Mouse (Mus musculus): ENCODE measurements around the gene Xylt1.

The Xylt1 gene

DNA sequence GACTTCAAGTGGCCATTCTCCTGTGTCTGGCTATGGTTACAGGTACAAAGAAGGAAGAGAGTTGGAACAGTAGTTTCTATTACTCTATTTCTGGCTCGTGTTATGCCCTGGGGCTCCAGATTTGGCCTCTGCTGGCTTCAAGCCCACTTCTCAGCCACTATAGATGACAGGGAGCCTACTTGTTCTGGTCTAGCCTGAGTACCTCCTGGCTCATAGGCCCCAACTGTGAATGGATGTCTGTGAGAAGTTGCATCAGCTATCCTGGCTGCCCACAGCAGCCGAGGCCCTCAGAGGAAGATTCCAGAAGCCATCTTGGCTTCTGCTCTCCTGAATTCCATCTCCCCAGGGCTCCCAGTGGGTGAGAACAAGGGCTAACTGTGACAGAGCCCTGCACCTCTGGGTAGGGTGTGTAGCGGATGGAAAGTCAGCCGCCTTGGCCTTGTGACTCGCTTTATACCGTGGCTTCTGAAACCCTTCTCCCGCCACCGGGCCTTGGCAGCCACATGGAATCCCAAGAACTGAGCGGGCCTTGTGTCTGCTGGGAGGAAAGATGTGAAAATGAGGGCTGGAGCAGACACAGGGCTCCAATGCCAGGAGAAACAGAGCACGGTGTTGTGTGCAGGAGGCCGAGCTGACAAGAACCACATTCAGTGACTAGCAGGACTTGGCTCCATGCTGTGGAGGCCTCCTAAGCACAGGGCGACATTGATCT is 55.1 kb downstream of the Xylt1 start:
- DNase-seq = peak in 1 of 2 experiments; percentile 16

DNA sequence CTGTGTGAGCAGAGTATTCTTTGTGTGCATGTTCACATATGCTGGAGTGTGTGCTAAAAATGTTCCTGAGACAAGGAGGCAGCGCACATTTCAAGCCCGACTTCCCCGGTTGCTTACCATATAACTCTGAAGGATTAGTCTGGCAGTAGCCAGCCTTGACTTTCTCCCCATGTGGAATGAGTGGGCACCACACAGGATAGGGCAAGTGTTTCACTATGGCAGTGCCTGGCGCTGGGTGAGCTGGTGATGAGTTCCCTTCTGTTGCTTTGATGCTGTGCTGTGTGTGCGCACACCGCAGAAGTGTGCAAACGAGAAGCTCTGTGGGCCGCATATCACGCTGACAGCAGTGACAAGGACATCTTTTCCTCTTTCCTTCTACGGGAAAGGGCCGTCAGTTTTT is 56.1 kb downstream of the Xylt1 start:
- no peak for DNase-seq

DNA sequence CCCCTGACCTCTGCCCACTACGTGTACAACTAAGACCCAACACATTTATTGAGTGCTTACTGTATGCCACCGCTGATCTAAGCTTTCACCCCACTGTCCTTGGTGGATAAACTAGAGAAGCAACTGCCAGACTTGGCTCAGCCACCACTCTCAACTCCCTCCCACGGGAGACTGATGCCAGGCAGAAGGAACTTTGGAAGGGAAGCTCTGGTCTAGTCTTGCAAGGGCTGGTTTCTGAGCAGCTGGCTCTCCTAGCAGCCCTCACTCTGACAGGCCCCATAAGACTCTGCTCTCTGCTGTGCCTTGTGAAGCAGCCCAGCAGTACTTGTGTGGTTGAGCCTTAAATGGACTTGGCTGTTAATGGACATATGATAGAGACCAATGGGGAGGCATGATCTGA is 60.2 kb downstream of the Xylt1 start:
- no peak for DNase-seq

DNA sequence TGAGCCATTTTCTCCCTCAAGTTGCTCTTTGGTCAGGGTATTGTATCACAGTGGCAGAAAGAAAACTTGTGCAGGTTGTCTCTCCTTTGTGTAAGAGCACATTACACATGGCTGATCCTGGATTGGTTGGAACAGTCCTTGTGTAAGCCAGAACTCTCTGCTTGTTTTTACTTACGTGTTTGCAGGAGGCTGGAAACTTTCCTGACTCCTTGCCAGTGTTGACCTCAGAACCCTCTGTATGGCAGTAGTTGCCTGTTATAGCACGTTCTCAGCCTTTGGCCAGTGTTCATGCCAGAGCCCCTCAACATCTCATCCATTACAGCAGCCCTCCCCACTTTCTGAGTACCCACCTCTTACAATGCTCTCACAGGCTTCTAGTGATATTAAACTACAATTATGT is 61.9 kb downstream of the Xylt1 start:
- DNase-seq = no peak

DNA sequence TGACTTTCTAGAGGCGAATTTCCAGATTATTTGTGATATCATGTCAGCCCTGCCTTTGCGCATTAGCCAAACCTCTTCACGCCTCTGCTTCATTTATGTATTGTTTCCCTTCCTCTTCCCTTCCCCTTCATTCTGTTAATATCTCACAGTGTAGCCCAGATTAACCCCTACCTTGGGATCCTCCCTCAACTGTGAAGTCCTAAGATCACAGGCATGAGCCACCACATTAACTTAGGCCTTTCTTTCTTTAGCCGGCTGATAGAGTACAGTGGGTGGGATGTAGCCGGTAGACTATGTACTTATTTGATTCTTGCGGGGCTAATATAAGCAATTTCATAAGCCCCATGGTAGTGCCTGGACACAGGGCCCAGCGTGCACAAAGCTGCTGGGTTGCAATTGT is 62.4 kb downstream of the Xylt1 start:
- DNase-seq = no peak

DNA sequence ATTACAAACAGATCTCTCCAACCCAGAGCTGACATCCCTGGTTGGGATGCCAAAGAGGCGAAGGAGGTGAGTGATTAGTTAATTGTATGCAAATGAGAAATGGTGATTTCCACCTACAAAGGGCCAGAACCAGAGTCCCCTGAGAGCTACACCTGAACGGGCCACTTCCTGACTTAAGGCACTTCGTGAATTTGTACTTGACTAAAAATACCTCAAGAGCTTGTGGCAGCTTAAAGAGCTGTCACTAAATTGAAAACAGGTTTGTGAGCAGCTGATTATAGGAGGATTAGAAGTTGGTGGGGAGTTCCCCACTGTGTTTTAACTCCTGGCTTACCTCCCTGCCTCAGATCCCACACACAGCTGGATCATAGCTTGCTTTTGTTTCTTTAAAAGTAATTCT is 64.7 kb downstream of the Xylt1 start:
- no peak for DNase-seq

DNA sequence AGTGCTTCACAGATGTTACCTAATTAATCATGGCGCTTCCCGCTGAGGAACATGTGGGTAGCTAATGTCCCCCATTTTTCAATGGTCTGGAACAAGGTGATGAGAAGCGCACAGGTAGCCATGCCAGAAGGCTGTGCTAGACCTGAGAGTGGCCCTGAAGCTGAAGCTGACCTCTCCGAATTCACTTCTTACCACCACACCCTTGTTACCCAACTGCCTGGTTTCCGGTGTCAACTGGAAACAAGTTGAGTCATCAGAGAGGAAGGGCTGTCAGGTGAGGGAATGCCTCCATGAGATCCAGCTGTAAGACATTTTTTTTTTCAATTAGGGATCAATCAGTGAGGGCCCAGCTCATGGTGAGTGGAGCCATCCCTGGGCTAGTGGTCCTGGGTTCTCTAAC is 68.8 kb downstream of the Xylt1 start:
- DNase-seq = no peak

DNA sequence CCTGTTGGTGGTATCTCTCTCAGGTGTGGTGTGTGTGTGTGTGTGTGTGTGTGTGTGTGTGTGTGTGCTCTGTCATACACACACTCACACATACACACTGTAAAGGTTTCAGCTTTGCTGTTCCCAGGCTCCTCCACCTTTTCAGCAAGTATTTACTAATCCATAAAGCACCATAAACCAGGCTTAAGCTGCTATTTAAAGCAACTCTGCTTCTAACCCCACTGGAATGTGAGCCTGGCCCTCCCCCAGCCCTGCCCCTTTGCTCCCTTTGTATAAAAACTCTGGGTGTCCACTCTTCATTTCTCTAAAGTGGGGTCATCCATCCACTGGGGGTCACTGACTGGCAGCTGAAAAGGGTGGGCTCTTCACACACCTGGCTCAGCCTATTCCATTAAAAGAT is 70.4 kb downstream of the Xylt1 start:
- DNase-seq = no peak

DNA sequence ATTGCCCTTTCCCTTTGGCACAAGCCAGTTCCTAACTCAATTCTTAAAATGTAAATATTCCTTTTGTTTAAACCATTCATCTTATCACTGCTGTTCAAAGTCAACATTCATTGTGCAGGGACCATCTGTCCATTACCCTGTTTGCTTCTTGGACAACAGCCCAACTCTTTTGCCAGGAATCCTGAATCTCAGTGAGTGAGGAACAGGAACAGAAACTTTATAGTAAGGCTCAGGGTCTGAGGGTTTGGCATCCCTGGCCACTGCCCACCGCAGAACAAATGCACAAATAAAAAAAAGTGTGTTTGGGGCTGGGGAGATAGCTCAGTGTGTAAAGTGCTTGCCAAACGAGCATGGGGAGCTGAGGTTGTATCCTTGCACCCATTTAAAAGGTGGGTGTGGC is 71.5 kb downstream of the Xylt1 start:
- DNase-seq = peak; percentile 39 to 57

DNA sequence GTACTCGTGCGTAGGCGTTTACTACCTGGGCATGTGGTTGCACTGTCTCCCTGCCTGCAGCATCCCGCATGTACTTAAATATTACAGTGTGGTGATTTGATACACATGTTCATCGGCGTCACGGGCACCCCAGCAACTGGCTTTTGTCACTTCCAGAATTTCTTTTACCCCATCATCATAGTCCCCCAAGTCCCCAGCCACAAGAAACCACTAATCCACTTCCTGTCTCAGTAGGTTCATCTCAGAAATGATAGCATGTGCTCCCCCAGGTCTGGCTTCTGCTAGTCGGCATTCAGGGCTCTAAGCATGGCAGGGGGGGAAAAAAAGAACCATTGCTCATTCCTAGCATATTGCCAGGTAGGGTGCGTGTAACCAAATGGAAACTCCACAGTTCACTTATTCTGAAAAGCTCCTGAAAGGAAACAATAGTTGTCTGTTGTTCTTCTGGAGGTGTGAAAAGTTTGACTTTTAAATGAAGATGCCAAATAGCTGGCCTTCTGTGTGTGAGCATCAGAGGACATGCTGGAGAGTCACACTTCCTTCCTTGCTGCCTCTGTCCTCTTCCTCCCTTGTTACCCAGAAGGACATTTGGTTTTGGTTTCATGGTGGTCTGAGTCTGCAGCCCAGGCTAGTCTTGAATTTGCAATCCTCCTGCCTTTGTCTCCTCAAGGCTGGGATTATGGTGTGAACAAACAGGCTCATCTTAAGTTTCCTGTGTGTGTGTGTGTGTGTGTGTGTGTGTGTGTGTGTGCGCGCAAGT is 74.2 kb downstream of the Xylt1 start:
- DNase-seq = no peak

DNA sequence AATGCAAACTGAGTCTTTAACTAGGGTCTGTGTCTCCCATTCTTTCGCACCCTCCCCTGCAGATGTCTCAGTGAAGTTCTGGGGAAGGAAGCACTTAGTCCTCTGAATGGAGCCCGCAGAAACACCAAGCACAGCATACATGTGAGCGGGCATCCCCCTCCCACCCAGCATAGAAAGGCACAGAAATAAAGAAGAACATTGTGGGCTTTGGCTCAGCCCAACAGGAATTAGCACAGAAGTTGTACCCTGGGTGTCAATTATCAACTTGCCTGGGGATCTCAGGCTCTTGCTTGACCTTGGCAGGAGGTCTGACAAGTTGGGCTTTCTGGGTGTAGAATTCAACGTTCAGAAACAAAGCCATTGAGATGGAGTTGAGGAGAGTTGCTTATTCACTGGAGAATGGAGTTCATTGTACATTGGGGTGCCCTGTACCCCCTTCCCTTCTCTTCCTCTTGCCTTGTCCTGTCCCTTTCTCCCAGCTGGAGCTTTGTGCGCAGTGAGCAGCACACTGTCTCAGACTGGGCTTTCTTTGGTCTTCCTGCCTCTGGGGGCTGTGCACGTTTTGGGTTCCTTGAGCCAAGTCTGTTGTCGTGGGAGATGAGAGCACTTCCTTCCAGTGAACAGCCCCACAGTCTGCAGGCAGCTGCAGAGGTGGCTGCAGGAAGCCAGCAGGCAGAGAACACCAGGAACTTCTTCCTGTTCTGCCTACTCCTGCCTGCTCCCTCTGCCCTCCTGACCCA is 81.6 kb downstream of the Xylt1 start:
- no peak for DNase-seq

DNA sequence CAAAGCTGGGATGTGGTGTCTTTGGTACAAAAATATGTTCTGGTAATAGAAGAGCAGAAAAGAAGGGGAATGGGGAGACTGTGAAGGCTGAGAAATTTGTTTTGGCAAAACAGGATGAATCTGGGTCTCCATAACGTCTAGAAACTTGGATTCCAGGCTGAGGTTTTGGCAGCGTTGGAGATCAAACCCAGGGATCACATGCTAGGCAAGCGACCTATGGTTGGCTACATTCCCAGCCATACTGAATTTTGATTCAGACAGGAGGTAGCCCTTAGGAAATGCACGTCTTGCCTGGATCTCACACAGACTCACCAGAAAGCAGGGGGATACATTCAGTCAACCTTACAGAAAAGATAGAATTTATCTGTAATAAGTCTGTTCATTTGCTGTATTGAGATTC is 84.2 kb downstream of the Xylt1 start:
- DNase-seq = peak in 1 of 2 experiments; percentile 24

DNA sequence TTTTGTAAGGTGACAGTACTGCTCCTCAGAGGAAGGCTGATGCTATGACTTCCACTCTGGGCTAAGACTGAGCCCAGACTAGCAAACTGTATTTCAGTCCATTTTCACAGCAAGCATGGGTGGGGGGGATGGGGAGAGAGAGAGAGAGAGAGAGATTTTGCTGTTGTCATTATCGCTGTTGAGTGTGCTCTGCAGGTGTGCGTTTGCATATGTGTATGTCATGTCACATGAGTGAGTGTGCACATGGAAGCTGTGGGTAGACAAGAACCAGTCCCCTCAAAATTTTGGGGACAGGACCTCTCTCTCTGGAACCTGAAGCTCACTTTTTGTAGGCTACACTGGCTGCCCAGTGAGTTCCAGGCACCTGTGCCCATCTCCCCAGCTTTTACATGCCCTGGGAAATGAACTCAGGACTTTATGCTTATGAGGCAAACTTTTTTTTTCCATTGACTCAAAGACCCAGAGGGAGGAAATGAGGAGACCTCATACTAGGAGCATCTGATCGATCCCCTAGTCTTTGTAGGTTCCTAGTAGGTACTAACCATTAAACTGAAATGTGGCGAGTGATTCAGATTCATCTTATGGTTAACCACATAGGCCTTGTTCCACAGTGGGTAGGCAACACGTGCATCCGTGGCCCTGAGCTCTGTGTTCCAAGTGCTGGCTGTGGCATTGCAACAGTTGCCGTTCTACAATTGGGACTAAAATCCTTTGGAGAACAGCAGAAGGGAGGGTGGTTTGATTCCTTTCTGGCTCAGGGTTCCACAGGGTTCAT is 85.4 kb downstream of the Xylt1 start:
- DNase-seq = no peak

DNA sequence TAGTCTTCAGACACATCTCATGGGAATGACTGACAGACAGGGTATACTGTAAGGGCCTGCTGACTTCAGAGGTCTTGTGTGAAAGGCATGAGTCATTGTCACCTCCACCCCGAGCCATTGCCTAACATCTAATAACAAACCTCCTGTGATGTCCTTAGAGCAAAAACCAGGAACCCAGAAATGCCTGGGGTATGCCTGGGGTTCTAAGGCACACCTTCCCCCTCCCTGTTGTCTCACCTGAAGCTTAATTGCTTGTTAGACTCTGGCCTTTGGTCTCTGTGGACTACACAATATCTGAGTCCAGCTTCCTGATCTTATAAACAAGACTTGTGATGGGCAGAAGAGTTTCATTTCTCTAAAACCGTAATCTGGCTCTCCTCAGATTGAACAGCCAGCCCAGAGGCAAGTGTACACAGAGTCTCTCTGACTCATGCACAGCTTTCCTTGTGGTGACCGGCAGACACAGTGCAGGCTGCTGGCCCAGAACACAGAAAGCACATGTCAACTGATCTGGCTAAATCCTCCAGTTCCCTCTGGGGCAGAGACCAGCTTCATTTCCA is 89.5 kb downstream of the Xylt1 start:
- no peak for DNase-seq

DNA sequence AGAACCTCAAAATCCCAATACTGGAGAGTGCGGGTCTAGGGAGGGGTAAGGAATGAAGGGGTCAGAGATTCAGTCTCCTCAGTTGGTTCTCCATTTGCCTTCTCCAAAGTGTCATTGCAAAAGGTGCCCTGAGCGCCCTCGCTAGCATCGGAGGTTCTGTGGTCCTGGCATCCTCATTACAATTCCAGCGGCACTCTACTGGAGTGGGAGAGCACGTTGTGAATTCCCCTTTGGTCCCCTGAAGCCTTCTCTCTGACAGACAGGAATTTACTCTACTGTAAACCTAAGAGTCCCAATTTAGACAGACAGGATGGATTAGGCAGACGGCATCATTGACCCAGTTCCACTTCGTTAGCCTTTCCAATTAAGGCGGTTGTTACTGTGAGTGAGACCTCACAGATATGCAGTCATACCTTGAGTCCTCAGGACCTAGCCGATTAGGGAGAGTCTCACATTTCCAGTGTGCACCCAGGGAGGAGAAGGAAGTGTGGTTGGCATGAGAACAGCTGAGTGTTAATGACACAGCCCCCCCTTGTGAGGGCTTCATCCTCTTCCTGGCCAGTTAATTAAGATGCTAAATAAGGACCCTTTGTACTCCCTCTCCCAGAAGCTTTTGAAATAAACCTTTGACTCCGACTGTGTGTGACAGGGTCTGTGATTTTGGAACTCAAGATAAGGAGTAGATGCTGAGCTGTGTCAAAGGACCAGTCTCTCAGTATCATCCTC is 91.4 kb downstream of the Xylt1 start:
- DNase-seq = peak; percentile 13 to 26

DNA sequence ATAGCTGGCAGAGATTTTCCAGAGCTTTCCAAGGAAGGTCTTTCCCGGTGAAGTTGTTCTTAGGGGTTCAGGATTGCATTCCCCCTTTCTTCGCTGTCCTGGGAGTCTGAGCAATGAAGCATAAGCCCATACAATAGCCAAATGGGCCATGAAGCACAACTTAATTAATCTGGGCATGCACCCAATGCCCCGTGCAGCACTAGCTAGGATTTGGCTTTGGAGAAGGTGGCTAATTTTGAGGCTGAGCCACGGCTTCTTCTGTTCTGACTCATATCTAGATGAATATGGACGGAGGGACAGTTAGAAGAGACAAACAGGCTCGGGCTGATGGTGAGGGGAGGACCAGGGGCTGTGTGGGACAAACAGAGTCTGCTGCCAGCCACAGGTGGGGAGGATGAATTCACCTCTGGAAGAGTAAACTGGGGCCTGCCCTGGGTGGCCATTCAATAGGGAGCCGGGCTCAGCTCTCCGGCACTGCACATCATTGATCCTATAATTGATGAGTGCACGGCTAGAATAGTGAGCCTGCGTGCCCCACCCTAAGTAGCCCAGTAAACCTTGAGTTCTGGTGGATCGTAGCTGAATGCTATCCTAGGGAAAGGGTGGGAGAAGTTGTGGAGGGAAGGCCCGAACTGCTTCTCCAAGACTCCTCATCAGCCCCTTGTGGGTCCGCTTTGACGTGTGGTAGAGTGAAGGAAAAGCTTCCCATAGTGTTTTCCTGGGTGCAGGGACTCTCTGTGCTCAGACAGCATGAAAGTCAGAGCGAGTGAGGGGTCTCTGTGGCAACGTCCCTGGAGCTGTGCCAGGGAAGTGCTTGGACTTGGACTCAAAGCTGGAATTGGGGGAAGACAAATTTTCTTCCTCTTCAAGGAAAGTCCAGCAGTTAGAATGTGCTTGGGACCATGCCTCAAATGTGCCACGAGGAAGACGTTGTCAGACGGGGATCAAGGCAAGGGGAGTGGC is 92.3 kb downstream of the Xylt1 start:
- DNase-seq = peak; percentile 79 to 87

DNA sequence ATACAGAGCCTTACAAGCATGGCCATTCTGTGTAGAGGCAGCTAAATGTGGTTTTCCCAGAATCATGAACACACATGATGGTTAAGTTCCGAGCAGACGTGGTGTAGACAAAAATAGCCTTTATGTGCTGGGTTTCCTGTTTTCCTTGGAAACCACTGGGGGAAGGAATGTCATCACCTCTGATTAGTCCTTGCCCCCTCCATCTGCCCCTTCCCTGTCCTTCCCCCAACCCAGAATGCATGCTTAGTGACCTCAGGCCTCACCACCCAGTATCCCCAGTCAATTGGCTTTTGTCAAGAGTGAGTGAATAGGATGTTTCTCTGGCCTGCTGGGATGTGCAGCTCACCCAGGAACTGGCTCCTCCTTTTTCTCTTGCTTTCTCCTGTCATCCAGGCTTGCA is 93.5 kb downstream of the Xylt1 start:
- no peak for DNase-seq

DNA sequence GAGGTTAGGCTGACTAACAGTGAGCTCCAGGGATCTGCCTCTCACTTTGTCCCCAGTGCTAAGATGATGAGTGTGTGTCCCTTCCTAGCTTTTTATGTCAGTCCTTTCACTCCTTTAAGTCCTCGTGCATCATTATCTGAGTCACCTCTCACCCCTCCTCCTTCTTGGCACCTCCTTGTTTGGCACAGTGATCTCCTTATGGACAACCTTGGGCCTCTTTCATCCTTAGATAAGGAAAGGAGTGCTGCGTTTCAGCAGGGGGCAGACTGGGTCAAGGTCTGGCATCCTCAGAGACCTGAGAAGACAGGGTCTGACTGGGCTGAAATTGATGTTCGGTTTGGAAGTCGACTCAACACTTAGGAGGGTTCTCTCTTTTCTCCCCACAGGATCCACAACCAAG is 94.3 kb downstream of the Xylt1 start:
- no peak for DNase-seq

DNA sequence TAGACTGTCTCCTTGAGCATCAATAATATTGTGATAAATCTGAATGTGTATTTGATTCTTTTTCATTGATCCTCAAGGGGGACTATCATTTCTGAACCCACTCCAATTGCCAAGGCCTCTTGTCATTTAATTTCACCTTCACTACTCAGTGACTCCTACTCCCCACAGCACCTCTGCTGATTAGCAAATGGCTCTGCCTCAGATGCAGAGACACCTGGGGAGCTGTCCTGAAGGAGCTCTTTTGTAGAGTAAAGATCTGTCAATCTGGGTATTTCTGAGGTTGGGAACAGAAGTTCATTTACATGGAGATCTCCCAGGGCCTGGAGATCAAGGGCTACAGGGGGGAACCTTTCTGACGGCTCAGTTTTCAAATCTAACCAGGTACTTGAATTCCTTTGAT is 98.2 kb downstream of the Xylt1 start:
- no peak for DNase-seq

DNA sequence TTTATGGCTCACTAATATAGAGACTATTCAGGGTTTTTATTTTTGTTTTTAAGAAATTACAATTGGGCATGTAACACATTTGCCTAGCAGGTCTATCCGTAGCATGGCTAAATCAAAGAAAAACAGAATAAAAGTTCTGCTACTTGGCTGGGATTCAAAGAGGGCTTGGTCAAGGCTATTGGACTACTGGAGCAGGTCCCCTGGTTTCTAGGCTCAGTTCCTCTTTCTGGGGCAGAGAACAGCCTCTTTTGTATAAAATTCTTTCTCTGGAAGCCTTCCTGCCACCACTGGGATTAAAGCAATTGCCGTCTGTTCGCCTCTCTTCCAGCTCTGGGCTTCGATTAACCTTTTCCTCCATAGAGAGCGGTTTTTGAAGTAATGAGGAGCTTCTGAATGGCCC is 100.1 kb downstream of the Xylt1 start:
- DNase-seq = no peak

DNA sequence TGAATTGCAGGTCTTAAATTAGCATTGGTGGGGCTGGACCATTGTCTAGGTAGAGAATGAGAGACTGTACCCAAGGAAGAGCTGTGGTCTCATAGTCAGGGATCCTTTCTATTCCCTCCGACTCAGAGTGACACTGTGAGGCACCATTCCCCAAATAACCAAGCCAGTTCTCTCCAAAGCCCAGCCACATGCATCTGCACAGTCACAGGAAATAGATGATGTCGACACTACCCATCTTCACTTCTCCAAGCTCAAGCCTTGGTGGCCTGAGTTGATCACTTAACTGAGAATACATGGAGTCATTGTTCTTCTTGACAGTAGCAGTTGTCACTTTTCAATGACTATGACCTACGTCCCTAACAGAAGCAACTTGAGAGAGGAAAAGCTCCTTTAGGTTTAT is 100.6 kb downstream of the Xylt1 start:
- no peak for DNase-seq

All from cerebellum, postnatal 14 days (tissue).